Mouse (Mus musculus): ENCODE measurements around the gene Ccnd2. TPM values are rescaled to one million over a fixed set of nuclear protein-coding genes. Genes with fewer than 3 reads are reported as not detected.
A peak's percentile ranks its signal among the peaks of the same experiment; 100 is the strongest.

Ccnd2 gene
- polyA plus RNA-seq, 1 experiment from 2014 or later, result 78.2 TPM

DNA sequence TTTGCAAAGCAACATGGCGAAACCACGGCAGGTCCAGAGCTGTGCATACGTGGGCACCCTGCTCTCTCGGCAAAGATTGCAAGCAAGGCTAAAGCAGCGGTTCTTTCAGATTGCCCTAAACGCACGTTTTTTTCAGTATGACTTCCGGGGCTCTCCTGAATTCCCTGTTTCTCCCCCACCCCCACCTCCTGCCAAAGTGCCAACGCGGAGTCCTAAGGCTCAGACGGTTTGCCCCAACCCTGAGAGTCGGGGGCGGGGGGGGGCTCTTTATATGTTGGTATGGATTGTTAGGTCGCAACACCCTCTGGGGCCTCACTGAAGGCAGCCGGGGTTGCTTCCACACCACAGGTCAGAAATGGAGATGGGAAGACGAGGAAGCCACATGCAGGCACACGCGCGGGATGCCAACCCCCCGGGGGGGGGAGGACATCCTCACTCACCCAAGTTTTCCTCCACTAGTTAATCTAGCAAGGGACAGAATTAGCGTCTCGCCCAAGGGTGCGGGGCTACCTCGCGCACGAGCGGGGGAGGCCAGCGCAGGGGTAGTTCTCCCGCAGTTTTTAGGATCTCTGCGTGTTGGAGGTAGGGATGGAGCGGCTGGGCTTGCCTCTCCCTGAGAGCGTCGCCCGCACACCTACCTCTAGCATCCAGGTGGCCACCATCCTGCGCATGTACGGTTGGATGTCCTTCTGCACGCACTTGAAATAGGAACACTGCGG is 1.9 kb downstream of the Ccnd2 start:
- WGBS, result under 1% methylated on average over 38 of the region's 38 CpGs
- Histone ChIP-seq H3K4me2 (ENCODE audit: low read depth, low read length) (peak overlapping the region; percentile 70), H3K36me3 (ENCODE audit: control insufficient read depth, insufficient read depth, low read length) (no peaks in the 10 kb centered on the region), H3K27me3 (ENCODE audit: control insufficient read depth, insufficient read depth, low read length) (peaks cover 23% of the 10 kb centered on the region), H3K4me3 (ENCODE audit: low read depth, low read length) (peak overlapping the region; percentile 38), H3K4me1 (ENCODE audit: control insufficient read depth, insufficient read depth, low read length) (peaks cover 39% of the 10 kb centered on the region), H3K9me3 (ENCODE audit: control insufficient read depth, low read length) (no peaks in the 10 kb centered on the region), H3K27ac (ENCODE audit: low read depth, low read length) (no peak overlapping the region), H3K9ac (replicated peaks; ENCODE audit: low read depth, low read length) (peak overlapping the region; percentile 59)
- no peak for ATAC-seq (ENCODE audit: low read depth)

DNA sequence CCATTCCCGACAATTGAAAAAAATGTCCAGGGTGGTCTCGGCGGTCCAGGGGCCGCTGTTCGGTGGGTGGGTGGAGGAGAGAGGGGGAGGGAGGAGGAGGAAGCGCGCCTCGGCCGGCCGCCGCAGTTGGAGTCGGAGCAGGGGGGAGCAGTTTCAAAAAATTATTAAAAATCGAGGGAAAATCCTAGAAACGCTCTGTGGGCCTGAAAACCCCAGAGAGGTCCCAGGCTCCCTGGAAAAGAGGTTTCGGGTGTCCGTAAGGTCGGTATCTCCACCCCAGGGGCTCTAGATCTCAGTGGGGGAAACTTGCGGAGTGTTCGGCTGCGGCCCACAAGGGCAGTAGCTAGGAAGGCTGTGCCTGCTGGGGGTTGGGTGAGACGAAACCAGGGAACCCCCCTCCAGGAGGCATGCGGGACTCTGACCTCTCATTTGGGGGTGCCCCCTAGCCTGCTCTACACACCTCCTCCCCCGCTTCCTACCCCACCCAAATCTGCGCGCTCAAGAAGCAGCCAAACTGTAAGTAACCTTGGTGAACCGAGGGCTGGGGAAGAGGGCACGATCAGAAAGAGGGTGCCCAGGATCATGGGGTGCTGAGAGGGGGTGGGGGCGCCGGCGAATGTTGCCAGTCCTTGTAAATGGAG is 2.6 kb downstream of the Ccnd2 start:
- peak overlapping the region; percentile 38 for H3K4me3 ChIP-seq (ENCODE audit: low read depth, low read length)
- H3K4me2 ChIP-seq (ENCODE audit: low read depth, low read length), result peak overlapping the region; percentile 70
- peak overlapping the region; percentile 59 for H3K9ac ChIP-seq (replicated peaks; ENCODE audit: low read depth, low read length)
- H3K36me3 ChIP-seq (ENCODE audit: control insufficient read depth, insufficient read depth, low read length), result no peaks in the 10 kb centered on the region
- WGBS, result 0% methylated on average over 30 of the region's 30 CpGs
- no peak for ATAC-seq (ENCODE audit: low read depth)
- H3K4me1 ChIP-seq (ENCODE audit: control insufficient read depth, insufficient read depth, low read length), result peaks cover 35% of the 10 kb centered on the region
- H3K27ac ChIP-seq (ENCODE audit: low read depth, low read length), result no peak overlapping the region
- H3K9me3 ChIP-seq (ENCODE audit: control insufficient read depth, low read length), result no peaks in the 10 kb centered on the region
- H3K27me3 ChIP-seq (ENCODE audit: control insufficient read depth, insufficient read depth, low read length), result peaks cover 18% of the 10 kb centered on the region

GRCm38 (mm10) chr6:127148526-127149302 is 3.3 kb downstream of the Ccnd2 start:
- peaks cover 32% of the 10 kb centered on the region for H3K4me1 ChIP-seq (ENCODE audit: control insufficient read depth, insufficient read depth, low read length)
- peaks cover 15% of the 10 kb centered on the region for H3K27me3 ChIP-seq (ENCODE audit: control insufficient read depth, insufficient read depth, low read length)
- no peaks in the 10 kb centered on the region for H3K9me3 ChIP-seq (ENCODE audit: control insufficient read depth, low read length)
- no peak overlapping the region for H3K27ac ChIP-seq (ENCODE audit: low read depth, low read length)
- ATAC-seq (ENCODE audit: low read depth), result no peak
- no peaks in the 10 kb centered on the region for H3K36me3 ChIP-seq (ENCODE audit: control insufficient read depth, insufficient read depth, low read length)
- H3K4me2 ChIP-seq (ENCODE audit: low read depth, low read length), result peak overlapping the region; percentile 70
- peak overlapping the region; percentile 38 for H3K4me3 ChIP-seq (ENCODE audit: low read depth, low read length)
- 3% methylated on average over 20 of the region's 20 CpGs for WGBS
- peak overlapping the region; percentile 59 for H3K9ac ChIP-seq (replicated peaks; ENCODE audit: low read depth, low read length)

DNA sequence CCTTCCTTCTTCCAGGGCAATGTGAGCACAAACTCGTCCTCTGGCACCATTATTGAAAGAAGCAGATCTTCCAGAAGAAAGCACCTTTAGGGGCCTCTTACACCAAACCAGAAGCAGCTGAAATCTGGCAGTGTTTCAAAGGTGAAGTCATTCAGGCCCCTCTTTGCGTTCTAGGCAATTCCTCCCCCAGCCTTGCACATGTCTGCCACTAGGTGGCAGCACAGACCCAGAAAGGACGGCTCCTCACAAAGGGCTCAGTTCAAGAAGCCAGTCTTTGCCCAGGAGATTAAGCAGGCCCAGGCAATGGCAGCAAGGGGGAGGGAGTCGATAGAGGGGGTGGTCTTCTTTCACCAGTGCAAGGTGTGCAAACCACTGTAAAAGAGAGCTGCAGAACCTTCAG is 4.3 kb downstream of the Ccnd2 start:
- H3K4me2 ChIP-seq (ENCODE audit: low read depth, low read length), result no peak overlapping the region
- H3K27ac ChIP-seq (ENCODE audit: low read depth, low read length), result no peak overlapping the region
- no peaks in the 10 kb centered on the region for H3K36me3 ChIP-seq (ENCODE audit: control insufficient read depth, insufficient read depth, low read length)
- H3K4me1 ChIP-seq (ENCODE audit: control insufficient read depth, insufficient read depth, low read length), result peaks cover 25% of the 10 kb centered on the region
- WGBS, result 0% methylated on average over 4 of the region's 4 CpGs
- H3K27me3 ChIP-seq (ENCODE audit: control insufficient read depth, insufficient read depth, low read length), result peaks cover 7% of the 10 kb centered on the region; the same call in 1 of the 2 replicates
- no peak overlapping the region for H3K4me3 ChIP-seq (ENCODE audit: low read depth, low read length)
- no peaks in the 10 kb centered on the region for H3K9me3 ChIP-seq (ENCODE audit: control insufficient read depth, low read length)
- no peak overlapping the region for H3K9ac ChIP-seq (replicated peaks; ENCODE audit: low read depth, low read length)
- peak; percentile 52; the same call in 1 of the 2 replicates for ATAC-seq (ENCODE audit: low read depth)

DNA sequence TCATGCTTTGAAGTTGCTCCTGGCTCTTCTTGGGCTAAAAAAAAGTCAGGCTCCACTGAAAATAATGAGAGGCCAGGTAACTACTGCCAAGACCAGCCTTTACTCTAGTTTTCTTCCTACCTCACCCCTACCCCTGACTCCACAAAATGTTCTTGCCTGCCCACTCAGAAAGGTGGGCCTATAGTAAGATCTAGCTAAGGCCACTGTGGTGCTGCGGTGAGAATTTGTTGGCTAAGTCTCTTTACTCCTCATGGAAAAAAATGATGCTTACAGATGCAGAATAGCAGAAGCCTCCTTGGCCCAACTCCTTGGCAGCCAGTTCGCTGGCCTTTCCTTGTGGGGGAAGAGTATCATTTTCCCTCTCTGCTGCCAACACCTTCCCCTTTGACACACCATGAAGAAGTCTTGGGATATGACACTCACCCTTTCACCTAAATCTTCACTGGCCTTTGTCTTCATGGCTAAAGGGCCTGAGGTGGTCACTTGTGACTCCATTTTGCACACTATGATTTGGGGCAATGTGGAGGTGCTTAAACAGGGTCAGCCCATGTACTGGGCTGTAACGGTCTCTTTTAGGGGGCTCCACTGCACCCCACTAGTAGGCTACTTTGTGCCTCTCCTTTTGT is 5.6 kb downstream of the Ccnd2 start:
- 89% methylated on average over 3 of the region's 3 CpGs for WGBS
- H3K4me3 ChIP-seq (ENCODE audit: low read depth, low read length), result no peak overlapping the region

DNA sequence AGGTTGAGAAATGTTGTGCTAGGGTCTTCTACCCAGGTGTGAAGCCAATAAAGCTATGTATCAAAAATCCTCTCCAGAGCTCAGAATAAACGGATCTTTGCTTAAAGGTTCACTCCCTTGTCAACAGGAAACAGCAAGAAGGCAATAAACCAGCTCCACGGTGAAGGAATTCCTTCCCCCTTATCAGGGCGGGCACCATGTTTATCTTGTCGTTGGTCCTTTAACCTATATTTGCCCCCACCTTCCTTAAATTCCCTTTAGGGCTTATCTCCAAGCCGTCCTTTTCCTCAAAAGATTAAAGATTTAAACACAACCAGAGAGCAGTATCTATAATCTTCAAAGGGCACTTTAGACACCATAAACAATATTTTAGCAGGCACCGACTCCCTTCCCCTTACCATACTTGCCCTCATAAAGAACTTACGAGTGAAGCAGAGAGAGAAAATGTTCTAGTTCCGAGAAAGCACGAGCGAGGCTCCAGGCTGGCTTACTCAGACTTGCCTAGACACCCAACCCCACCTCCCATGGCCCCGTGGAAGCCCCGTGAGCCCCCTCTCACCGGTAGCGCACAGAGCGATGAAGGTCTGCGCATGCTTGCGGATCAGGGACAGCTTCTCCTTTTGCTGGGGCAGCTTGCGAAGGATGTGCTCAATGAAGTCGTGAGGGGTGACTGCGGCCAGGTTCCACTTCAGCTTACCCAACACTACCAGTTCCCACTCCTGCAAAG is 6.4 kb downstream of the Ccnd2 start:
- H3K4me3 ChIP-seq (ENCODE audit: low read depth, low read length), result no peak overlapping the region
- no peaks in the 10 kb centered on the region for H3K27me3 ChIP-seq (ENCODE audit: control insufficient read depth, insufficient read depth, low read length)
- H3K4me1 ChIP-seq (ENCODE audit: control insufficient read depth, insufficient read depth, low read length), result peaks cover 14% of the 10 kb centered on the region
- H3K4me2 ChIP-seq (ENCODE audit: low read depth, low read length), result no peak overlapping the region
- no peaks in the 10 kb centered on the region for H3K9me3 ChIP-seq (ENCODE audit: control insufficient read depth, low read length)
- H3K27ac ChIP-seq (ENCODE audit: low read depth, low read length), result no peak overlapping the region
- no peaks in the 10 kb centered on the region for H3K36me3 ChIP-seq (ENCODE audit: control insufficient read depth, insufficient read depth, low read length)
- 78% methylated on average over 20 of the region's 20 CpGs for WGBS
- no peak for ATAC-seq (ENCODE audit: low read depth)
- H3K9ac ChIP-seq (replicated peaks; ENCODE audit: low read depth, low read length), result no peak overlapping the region

More for the DNA sequence above, 5.6 kb downstream of the Ccnd2 start:
- Histone ChIP-seq H3K27ac (ENCODE audit: low read depth, low read length) (no peak overlapping the region), H3K27me3 (ENCODE audit: control insufficient read depth, insufficient read depth, low read length) (no peaks in the 10 kb centered on the region), H3K9me3 (ENCODE audit: control insufficient read depth, low read length) (no peaks in the 10 kb centered on the region), H3K9ac (replicated peaks; ENCODE audit: low read depth, low read length) (no peak overlapping the region), H3K4me1 (ENCODE audit: control insufficient read depth, insufficient read depth, low read length) (peaks cover 17% of the 10 kb centered on the region), H3K36me3 (ENCODE audit: control insufficient read depth, insufficient read depth, low read length) (no peaks in the 10 kb centered on the region), H3K4me2 (ENCODE audit: low read depth, low read length) (no peak overlapping the region)
- ATAC-seq (ENCODE audit: low read depth), result no peak

- no peak overlapping the region for H3K4me3 ChIP-seq (ENCODE audit: low read depth, low read length)
- WGBS, result 81% methylated on average over 7 of the region's 7 CpGs
- no peak overlapping the region for H3K4me2 ChIP-seq (ENCODE audit: low read depth, low read length)
- H3K9ac ChIP-seq (replicated peaks; ENCODE audit: low read depth, low read length), result no peak overlapping the region
- H3K9me3 ChIP-seq (ENCODE audit: control insufficient read depth, low read length), result no peaks in the 10 kb centered on the region
- H3K36me3 ChIP-seq (ENCODE audit: control insufficient read depth, insufficient read depth, low read length), result no peaks in the 10 kb centered on the region
- H3K27ac ChIP-seq (ENCODE audit: low read depth, low read length), result no peak overlapping the region
- H3K27me3 ChIP-seq (ENCODE audit: control insufficient read depth, insufficient read depth, low read length), result no peaks in the 10 kb centered on the region
- no peak for ATAC-seq (ENCODE audit: low read depth)
- no peaks in the 10 kb centered on the region for H3K4me1 ChIP-seq (ENCODE audit: control insufficient read depth, insufficient read depth, low read length)
Measured at GRCm38 (mm10) chr6:127143576-127144288, 8.3 kb downstream of the Ccnd2 start.

DNA sequence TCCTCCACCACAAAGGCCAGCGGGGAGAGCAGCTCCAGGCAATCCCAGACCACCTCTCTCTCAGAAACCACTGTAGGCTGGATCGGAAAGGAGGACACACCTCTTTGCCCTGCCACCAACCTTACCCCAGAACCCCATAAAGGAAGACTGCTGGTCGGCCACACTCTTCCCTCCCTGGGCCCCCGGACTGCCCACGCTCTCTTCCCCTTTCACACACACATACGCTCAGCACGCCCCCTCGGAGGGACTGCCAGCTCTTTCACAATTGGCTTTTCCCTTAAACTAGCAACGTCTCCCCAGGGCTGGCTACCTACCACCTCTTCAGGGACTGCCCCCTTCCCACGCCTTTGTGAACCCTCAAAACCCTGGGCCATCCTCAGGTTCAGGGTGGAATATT is 8.9 kb downstream of the Ccnd2 start:
- H3K36me3 ChIP-seq (ENCODE audit: control insufficient read depth, insufficient read depth, low read length), result no peaks in the 10 kb centered on the region
- no peak for ATAC-seq (ENCODE audit: low read depth)
- H3K9me3 ChIP-seq (ENCODE audit: control insufficient read depth, low read length), result no peaks in the 10 kb centered on the region
- H3K27ac ChIP-seq (ENCODE audit: low read depth, low read length), result no peak overlapping the region
- H3K4me2 ChIP-seq (ENCODE audit: low read depth, low read length), result no peak overlapping the region
- H3K4me1 ChIP-seq (ENCODE audit: control insufficient read depth, insufficient read depth, low read length), result no peaks in the 10 kb centered on the region
- no peak overlapping the region for H3K9ac ChIP-seq (replicated peaks; ENCODE audit: low read depth, low read length)
- H3K4me3 ChIP-seq (ENCODE audit: low read depth, low read length), result no peak overlapping the region
- no peaks in the 10 kb centered on the region for H3K27me3 ChIP-seq (ENCODE audit: control insufficient read depth, insufficient read depth, low read length)
- WGBS, result 76% methylated on average over 10 of the region's 10 CpGs

Measured in neural tube, embryonic 14.5 days (tissue).